Comparison of ENCODE assay signal across 8 mouse cellular contexts in genomic region chr3:51510903-51511302, GRCm38 (mm10). TPM values are rescaled to one million over a fixed set of nuclear protein-coding genes. Genes with fewer than 3 reads are reported as not detected.
A peak's percentile ranks its signal among the peaks of the same experiment; 100 is the strongest.
DNase-seq lines count a peak whose midpoint lies in the region; ATAC-seq and TF ChIP-seq lines count a peak whose summit lies in the region.

No protein-coding gene starts in this region.

- H3ac ChIP-seq in myocyte (ENCODE audit: control insufficient read depth, insufficient read length): no peak overlapping the region

- TF ChIP-seq POLR2A in myocyte (IDR thresholded peaks at IDR 0.05; ENCODE audit: insufficient read length, low read depth): no peak

- H3K4me1 ChIP-seq in limb, embryonic 11.5 days (ENCODE audit: control insufficient read depth, insufficient read depth, low read length): no peaks in the 10 kb centered on the region
- no peaks in the 10 kb centered on the region for H3K4me1 ChIP-seq in stomach, embryonic 14.5 days (ENCODE audit: control insufficient read depth, insufficient read depth, low read length)

- H3K27me3 ChIP-seq in limb, embryonic 11.5 days (ENCODE audit: control insufficient read depth, insufficient read depth, low read length): no peaks in the 10 kb centered on the region
- H3K27me3 ChIP-seq in myocyte (ENCODE audit: control insufficient read depth, insufficient read depth, insufficient read length): no peaks in the 10 kb centered on the region
- no peaks in the 10 kb centered on the region for H3K27me3 ChIP-seq in stomach, embryonic 14.5 days (ENCODE audit: control insufficient read depth, insufficient read depth, low read length)

- H3K9me3 ChIP-seq in limb, embryonic 11.5 days (ENCODE audit: control insufficient read depth, low read length): no peaks in the 10 kb centered on the region
- no peaks in the 10 kb centered on the region for H3K9me3 ChIP-seq in stomach, embryonic 14.5 days (ENCODE audit: control insufficient read depth, low read depth, low read length)

- H3K36me3 ChIP-seq in limb, embryonic 11.5 days (ENCODE audit: control insufficient read depth, insufficient read depth, low read length): no peaks in the 10 kb centered on the region
- no peaks in the 10 kb centered on the region for H3K36me3 ChIP-seq in myocyte (ENCODE audit: control insufficient read depth, insufficient read depth)
- no peaks in the 10 kb centered on the region for H3K36me3 ChIP-seq in stomach, embryonic 14.5 days (ENCODE audit: control insufficient read depth, insufficient read depth, low read length)

- peak; percentile 57 for DNase-seq in 3134 (ENCODE audit: extremely low read depth, insufficient read length, low spot score)
- DNase-seq in adrenal gland, adult 18-20 months (ENCODE audit: low spot score in 2 of 2): peak; percentile 72 to 79
- peak; percentile 84 for DNase-seq in embryo, embryonic 11 days
- DNase-seq in kidney, adult 18-20 months: peak; percentile 81
- DNase-seq in limb, embryonic 11.5 days (ENCODE audit: low spot score): peak; percentile 85

- peak; percentile 85 for ATAC-seq in granulocyte monocyte progenitor cell, adult 5-6 weeks (replicated peaks; ENCODE audit: poor library complexity, severe bottlenecking)
- no peak for ATAC-seq in limb, embryonic 11.5 days (ENCODE audit: insufficient number of reproducible peaks, low FRiP score, low TSS enrichment, low read depth)
- ATAC-seq in stomach, embryonic 14.5 days (ENCODE audit: insufficient number of reproducible peaks, insufficient read depth, low FRiP score, low read depth): peak; percentile 63

- 23% methylated on average over 8 of the region's 8 CpGs for WGBS in limb, embryonic 11.5 days
- WGBS in stomach, embryonic 14.5 days: 32% methylated on average over 8 of the region's 8 CpGs

- H3K9ac ChIP-seq in limb, embryonic 11.5 days (ENCODE audit: low read length): no peak overlapping the region
- H3K9ac ChIP-seq in stomach, embryonic 14.5 days (replicated peaks; ENCODE audit: low read depth, low read length): no peak overlapping the region; the same call in 1 of the 2 replicates

- H3K4me3 ChIP-seq in limb, embryonic 11.5 days (ENCODE audit: low read depth, low read length): no peak overlapping the region
- H3K4me3 ChIP-seq in myocyte: peak overlapping the region; percentile 3
- H3K4me3 ChIP-seq in stomach, embryonic 14.5 days (ENCODE audit: low read depth, low read length): no peak overlapping the region

- H3K27ac ChIP-seq in limb, embryonic 11.5 days (replicated peaks; ENCODE audit: low read depth, low read length): no peak overlapping the region
- H3K27ac ChIP-seq in stomach, embryonic 14.5 days (ENCODE audit: low read length): no peak overlapping the region

- no peak overlapping the region for H3K4me2 ChIP-seq in limb, embryonic 11.5 days (ENCODE audit: low read depth, severe bottlenecking)
- peak overlapping the region; percentile 60 for H3K4me2 ChIP-seq in myocyte (ENCODE audit: low read depth)
- H3K4me2 ChIP-seq in stomach, embryonic 14.5 days (replicated peaks; ENCODE audit: low read depth, low read length): no peak overlapping the region; the same call in 1 of the 2 replicates

- no peaks in the 10 kb centered on the region for H3K79me2 ChIP-seq in myocyte (ENCODE audit: control insufficient read depth, insufficient read depth)

TF ChIP-seq in myocyte, 11 proteins besides CTCF, POLR2A, EP300 and RAD21:
- TF ChIP-seq TCF12 (IDR thresholded peaks at IDR 0.05; ENCODE audit: insufficient read depth, poor library complexity, severe bottlenecking) (no peak), MYOD1 (IDR thresholded peaks at IDR 0.05; ENCODE audit: control insufficient read depth in 1 of 3, insufficient read length in 2 of 3, low read depth in 2 of 3) (no peak), POLR2AphosphoS2 (IDR thresholded peaks at IDR 0.05; ENCODE audit: insufficient read length, low read depth) (no peak), MAX (IDR thresholded peaks at IDR 0.05; ENCODE audit: low read depth) (no peak), MYOG (IDR thresholded peaks at IDR 0.05; ENCODE audit: control insufficient read depth in 1 of 3, insufficient read depth in 1 of 3, insufficient read length in 2 of 3, low read depth in 2 of 3) (no peak), REST (IDR thresholded peaks at IDR 0.05; ENCODE audit: insufficient read depth, insufficient read length) (no peak), E2F4 (IDR thresholded peaks at IDR 0.05; ENCODE audit: insufficient read depth) (no peak), SRF (IDR thresholded peaks at IDR 0.05; ENCODE audit: control insufficient read depth, insufficient read length, low read depth) (no peak), CEBPB (IDR thresholded peaks at IDR 0.05; ENCODE audit: insufficient read depth, poor library complexity, severe bottlenecking) (no peak), TCF3 (IDR thresholded peaks at IDR 0.05; ENCODE audit: insufficient read length, low read depth) (no peak), USF1 (IDR thresholded peaks at IDR 0.05; ENCODE audit: low read depth) (no peak)

RNA-seq across cellular contexts. Expression of gene Rab33b, which starts 27.2 kb away (rescaled TPM):
- 10 to 100 TPM; 12.9 to 13.3 TPM for total RNA-seq in adrenal gland, adult 18-20 months (2021)
- total RNA-seq in granulocyte monocyte progenitor cell, adult 5-6 weeks (2014; fragmentation: Nextera tagmentation): 6.4 and 7.8 TPM in 2 replicates
- total RNA-seq in granulocyte monocyte progenitor cell, adult 5-6 weeks (2017): 8.9 and 13.7 TPM in 2 replicates
- polyA plus RNA-seq in limb, embryonic 11.5 days (2014; fragmentation: Nextera tagmentation; extraction: Ambion mirVana): 15.0 and 16.9 TPM in 2 replicates
- 8.0 TPM for polyA plus RNA-seq in myocyte (2012; fragmentation: generic; extraction: Trizol)
- polyA plus RNA-seq in stomach, embryonic 14.5 days (2014; fragmentation: Nextera tagmentation; extraction: Ambion mirVana): 21.9 and 26.5 TPM in 2 replicates

RNA-seq across cellular contexts. Expression of gene Setd7, which starts 49.8 kb away (rescaled TPM):
- total RNA-seq in adrenal gland, adult 18-20 months (2021): 10 to 100 TPM; 48.3 to 48.8 TPM
- total RNA-seq in granulocyte monocyte progenitor cell, adult 5-6 weeks (2014; fragmentation: Nextera tagmentation): 37.3 and 41.6 TPM in 2 replicates
- total RNA-seq in granulocyte monocyte progenitor cell, adult 5-6 weeks (2017): 26.5 and 29.9 TPM in 2 replicates
- polyA plus RNA-seq in limb, embryonic 11.5 days (2014; fragmentation: Nextera tagmentation; extraction: Ambion mirVana): 4.7 and 4.9 TPM in 2 replicates
- 11.8 TPM for polyA plus RNA-seq in myocyte (2012; fragmentation: generic; extraction: Trizol)
- polyA plus RNA-seq in stomach, embryonic 14.5 days (2014; fragmentation: Nextera tagmentation; extraction: Ambion mirVana): 6.6 and 8.5 TPM in 2 replicates
